Mouse (Mus musculus) adrenal gland, adult 8-10 months (tissue): ENCODE measurements at regions not wholly inside any gene's neighbourhood (a gene's known extent, or its start where the extent isn't known, plus 50 kb on each side); places are given as distances from the start of the nearest gene placed in this dataset.

ENCODE experiments used
- DNase-seq: peaks from one replicate; pipeline ENCODE4 v3.0.0; 2022

GRCm38 (mm10) chr2:128309541-128310030, 183.7 kb downstream of the Bcl2l11 start:
- DNase-seq, result no peak

GRCm38 (mm10) chr2:128310081-128310480, 184.2 kb downstream of the Bcl2l11 start:
- DNase-seq, result peak; percentile 56

- DNase-seq, result no peak
Measured at GRCm38 (mm10) chr2:128312084-128312594, 186.3 kb downstream of the Bcl2l11 start.

- no peak for DNase-seq
Measured at GRCm38 (mm10) chr2:128312659-128313581, 187.1 kb downstream of the Bcl2l11 start.

- no peak for DNase-seq
Measured at GRCm38 (mm10) chr2:128313582-128313918, 187.7 kb downstream of the Bcl2l11 start.

GRCm38 (mm10) chr2:128313948-128314347, 188.1 kb downstream of the Bcl2l11 start:
- no peak for DNase-seq

- DNase-seq, result no peak
Measured at GRCm38 (mm10) chr2:128316516-128316915, 190.7 kb downstream of the Bcl2l11 start.

- DNase-seq, result no peak
Measured at GRCm38 (mm10) chr2:128318266-128318665, 192.4 kb downstream of the Bcl2l11 start.

GRCm38 (mm10) chr2:128318956-128319355, 193.1 kb downstream of the Bcl2l11 start:
- no peak for DNase-seq

- DNase-seq, result no peak
Measured at GRCm38 (mm10) chr2:128321475-128321874, 195.6 kb downstream of the Bcl2l11 start.

- no peak for DNase-seq
Measured at GRCm38 (mm10) chr2:128324256-128325096, 198.6 kb downstream of the Bcl2l11 start.

- no peak for DNase-seq
Measured at GRCm38 (mm10) chr2:128325097-128325421, 199.2 kb downstream of the Bcl2l11 start.

- no peak for DNase-seq
Measured at GRCm38 (mm10) chr2:128325456-128325855, 199.6 kb downstream of the Bcl2l11 start.

GRCm38 (mm10) chr2:128330833-128331232, 205.0 kb downstream of the Bcl2l11 start:
- DNase-seq, result no peak

GRCm38 (mm10) chr2:128331275-128331674, 205.4 kb downstream of the Bcl2l11 start:
- no peak for DNase-seq

GRCm38 (mm10) chr2:128331681-128332080, 205.8 kb downstream of the Bcl2l11 start:
- DNase-seq, result no peak

- DNase-seq, result no peak
Measured at GRCm38 (mm10) chr2:128333401-128334142, 207.7 kb downstream of the Bcl2l11 start.

- DNase-seq, result no peak
Measured at GRCm38 (mm10) chr2:128334143-128334470, 208.3 kb downstream of the Bcl2l11 start.

GRCm38 (mm10) chr2:128334757-128335500, 209.1 kb downstream of the Bcl2l11 start:
- DNase-seq, result no peak

- DNase-seq, result no peak
Measured at GRCm38 (mm10) chr2:128337192-128337591, 211.4 kb downstream of the Bcl2l11 start.

GRCm38 (mm10) chr2:128337791-128338190, 212.0 kb downstream of the Bcl2l11 start:
- no peak for DNase-seq

GRCm38 (mm10) chr2:128338474-128338873, 212.6 kb downstream of the Bcl2l11 start:
- peak; percentile 16 for DNase-seq
